Mouse (Mus musculus) cerebellum, adult 2 months (tissue): Measurements from ENCODE around the gene Snap91.

Source experiments
- CTCF ChIP-seq: fragments of 200-500 bp; IDR thresholded peaks from 2 replicates; pipeline ENCODE4 v1.5.1; 2011; ENCODE audit warnings: low read depth, mild to moderate bottlenecking, control low read depth, low read length, moderate library complexity, borderline replicate concordance; ENCODE audit not compliant: insufficient read depth
- POLR2A ChIP-seq: fragments of 200-500 bp; IDR thresholded peaks from 2 replicates; pipeline ENCODE4 v1.6.1; 2011; ENCODE audit warnings: low read length, control low read depth, borderline replicate concordance; ENCODE audit not compliant: insufficient read depth

GRCm38 (mm10) chr9:86873681-86874080 is 6.8 kb downstream of the Snap91 start:
- TF ChIP-seq CTCF (no peak), POLR2A (no peak)
